Mouse (Mus musculus) liver, adult 2 months (tissue): ENCODE results near the gene Acmsd. TPM values are rescaled to one million over a fixed set of nuclear protein-coding genes. Genes with fewer than 3 reads are reported as not detected.

Experiments used
- DNase-seq: peaks from one replicate; pipeline ENCODE4 v3.0.0-alpha.2; 2011; ENCODE audit warnings: low read depth, low spot score; ENCODE audit errors: extremely low read depth
- H3K27ac ChIP-seq: fragments of 200-500 bp; replicated peaks from 2 replicates; pipeline ENCODE4 v1.5.1; 2012; ENCODE audit warnings: low read depth, mild to moderate bottlenecking, control low read depth, inconsistent platforms, low read length; ENCODE audit not compliant: insufficient read depth
- H3K27me3 ChIP-seq: fragments of 200-500 bp; 2 replicates; pipeline ENCODE4 v1.6.1; 2012; ENCODE audit warnings: mild to moderate bottlenecking, moderate library complexity, low read length, inconsistent platforms; ENCODE audit not compliant: control insufficient read depth, insufficient read depth
- H3K36me3 ChIP-seq: fragments of 200-500 bp; 2 replicates; pipeline ENCODE4 v1.6.1; 2012; ENCODE audit warnings: low read length, inconsistent platforms; ENCODE audit not compliant: control insufficient read depth, insufficient read depth
- H3K4me1 ChIP-seq: fragments of 200-500 bp; 2 replicates; pipeline ENCODE4 v1.6.1; 2011; ENCODE audit warnings: low read length; ENCODE audit not compliant: control insufficient read depth, insufficient read depth
- H3K4me3 ChIP-seq: fragments of 200-500 bp; 2 replicates; pipeline ENCODE4 v1.5.1; 2011; ENCODE audit warnings: low read depth, mild to moderate bottlenecking, control low read depth, low read length, moderate library complexity; ENCODE audit not compliant: insufficient read depth
- H3K79me2 ChIP-seq: fragments of 200-500 bp; 2 replicates; pipeline ENCODE4 v1.6.1; 2012; ENCODE audit warnings: inconsistent platforms, mild to moderate bottlenecking, low read length, moderate library complexity; ENCODE audit not compliant: control insufficient read depth, insufficient read depth
- H3K9ac ChIP-seq: fragments of 200-500 bp; 2 replicates; pipeline ENCODE4 v1.6.1; 2012; ENCODE audit warnings: low read depth, mild to moderate bottlenecking, control low read depth, inconsistent platforms, low read length
- CTCF ChIP-seq: fragments of 200-500 bp; IDR thresholded peaks from 2 replicates; pipeline ENCODE4 v1.5.1; 2011; ENCODE audit warnings: low read depth, low read length, control low read depth
- POLR2A ChIP-seq: fragments of 200-500 bp; IDR thresholded peaks from 2 replicates; pipeline ENCODE4 v1.6.1; 2011; ENCODE audit warnings: low read length, control low read depth; ENCODE audit not compliant: insufficient read depth; ENCODE audit errors: extremely low read depth
- WGBS: fragments of 180-500 bp; shearing (Covaris S2); methylation state at CpG from one replicate; pipeline ENCODE4 v1.1.7; 2018; 5-methylcytosine and 5-hydroxymethylcytosine counted together
- polyA plus RNA-seq: library from polyadenylated mRNA; depleted of rRNA; stranded (reverse); fragments of >200 nt; gene quantifications from 2 replicates; pipeline ENCODE4 v1.2.3, GENCODE M21; 2012
- total RNA-seq: library from RNA; depleted of rRNA; stranded (reverse); fragments of >200 nt; gene quantifications from 2 replicates; pipeline ENCODE4 v1.2.3, GENCODE M21; 2014

Gene Acmsd
- total and polyA plus RNA-seq, 2 experiments = 5.6 to 19.6 TPM

DNA sequence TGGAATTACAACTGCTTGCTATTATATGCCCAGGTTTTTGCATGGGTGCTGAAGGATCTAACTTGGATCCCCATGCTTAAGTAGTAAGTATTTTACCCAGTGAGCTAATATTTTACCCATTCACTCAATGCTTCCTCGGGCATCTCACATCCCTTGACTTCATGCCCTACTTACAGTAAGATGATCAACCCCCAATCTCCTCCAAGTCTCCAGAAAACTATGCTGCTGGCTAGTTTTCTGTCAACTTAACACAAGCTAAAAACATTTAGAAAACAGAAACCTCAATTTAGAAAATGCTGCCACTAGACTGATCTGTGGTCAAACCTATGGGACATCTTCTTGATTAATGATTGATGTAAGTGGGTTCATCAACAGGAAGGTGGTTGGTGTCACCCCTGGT lies 10.9 kb upstream of the Acmsd start:
- Histone ChIP-seq H3K36me3 (peaks cover 52% of the 10 kb centered on the region), H3K9ac (no peak overlapping the region), H3K79me2 (0 out of 2 replicates have a peak, but pooled peaks cover 3% of the 10 kb centered on the region), H3K4me3 (no peak overlapping the region), H3K4me1 (no peaks in the 10 kb centered on the region), H3K27ac (no peak overlapping the region), H3K27me3 (no peaks in the 10 kb centered on the region)
- WGBS = 82% methylated on average over 1 of the region's 1 CpGs
- DNase-seq = no peak
- no peak for TF ChIP-seq CTCF
- TF ChIP-seq POLR2A = no peak

DNA sequence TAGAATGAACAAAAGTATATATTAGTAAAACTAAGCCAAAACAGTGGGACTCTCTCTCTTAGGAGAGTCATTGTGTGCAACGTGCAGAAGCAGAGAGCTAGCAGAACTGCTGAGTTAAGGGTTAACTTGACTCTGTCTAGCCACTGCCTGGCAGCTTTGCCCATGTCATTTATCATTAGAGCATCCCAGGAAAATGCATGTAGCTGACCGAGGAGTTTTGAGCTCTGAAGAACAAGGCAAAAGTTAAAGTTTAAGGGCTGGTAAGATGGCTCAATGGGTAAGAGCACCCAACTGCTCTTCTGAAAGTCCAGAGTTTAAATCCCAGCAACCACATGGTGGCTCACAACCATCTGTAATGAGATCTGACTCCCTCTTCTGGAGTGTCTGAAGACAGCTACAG lies 5.6 kb upstream of the Acmsd start:
- H3K79me2 ChIP-seq = peaks cover 14% of the 10 kb centered on the region; the same call in 1 of the 2 replicates
- DNase-seq = no peak
- no peaks in the 10 kb centered on the region for H3K27me3 ChIP-seq
- peaks cover 6% of the 10 kb centered on the region; the same call in 1 of the 2 replicates for H3K4me1 ChIP-seq
- no peak overlapping the region for H3K27ac ChIP-seq
- TF ChIP-seq CTCF (no peak), POLR2A (no peak)
- no peak overlapping the region for H3K9ac ChIP-seq
- H3K36me3 ChIP-seq = peaks cover 44% of the 10 kb centered on the region
- 38% methylated on average over 2 of the region's 2 CpGs for WGBS
- no peak overlapping the region for H3K4me3 ChIP-seq

DNA sequence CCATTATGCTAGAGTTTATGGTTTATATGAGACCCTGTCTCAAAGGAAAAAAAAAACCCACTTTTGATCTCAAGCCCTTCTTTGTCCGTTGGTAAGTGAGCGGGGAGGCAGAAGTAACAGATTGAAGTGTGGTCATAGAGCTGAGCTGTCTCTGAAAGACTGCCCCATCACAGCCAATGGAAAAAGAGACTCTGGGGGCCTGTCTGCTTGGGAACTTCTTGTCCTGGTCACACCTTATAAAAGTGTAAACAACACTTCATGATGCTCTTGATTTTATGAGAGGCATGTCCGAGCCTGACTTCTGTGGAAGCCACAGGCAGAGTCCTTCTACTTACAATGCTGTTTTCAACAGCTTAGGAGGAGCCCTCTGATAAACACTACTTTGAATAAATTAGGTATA lies 1.9 kb downstream of the Acmsd start:
- Histone ChIP-seq H3K9ac (peak overlapping the region; percentile 74), H3K36me3 (peaks cover 21% of the 10 kb centered on the region), H3K27me3 (no peaks in the 10 kb centered on the region), H3K4me1 (peaks cover 27% of the 10 kb centered on the region; the same call in 1 of the 2 replicates), H3K4me3 (peak overlapping the region; percentile 57), H3K79me2 (peaks cover 9% of the 10 kb centered on the region; the same call in 1 of the 2 replicates), H3K27ac (peak overlapping the region; percentile 95)
- DNase-seq = peak; percentile 63
- TF ChIP-seq POLR2A (no peak), CTCF (no peak)
- WGBS = 19% methylated on average over 3 of the region's 3 CpGs

GRCm38 (mm10) chr1:127732435-127732834 lies 3.2 kb downstream of the Acmsd start:
- WGBS = 24% methylated on average over 3 of the region's 3 CpGs
- DNase-seq = peak; percentile 99
- Histone ChIP-seq H3K36me3 (peaks cover 10% of the 10 kb centered on the region), H3K27me3 (no peaks in the 10 kb centered on the region), H3K9ac (no peak overlapping the region), H3K4me1 (peaks cover 24% of the 10 kb centered on the region; the same call in 1 of the 2 replicates), H3K79me2 (peaks cover 9% of the 10 kb centered on the region; the same call in 1 of the 2 replicates), H3K27ac (peak overlapping the region; percentile 92), H3K4me3 (peak overlapping the region; percentile 57)
- TF ChIP-seq POLR2A (no peak), CTCF (no peak)

DNA sequence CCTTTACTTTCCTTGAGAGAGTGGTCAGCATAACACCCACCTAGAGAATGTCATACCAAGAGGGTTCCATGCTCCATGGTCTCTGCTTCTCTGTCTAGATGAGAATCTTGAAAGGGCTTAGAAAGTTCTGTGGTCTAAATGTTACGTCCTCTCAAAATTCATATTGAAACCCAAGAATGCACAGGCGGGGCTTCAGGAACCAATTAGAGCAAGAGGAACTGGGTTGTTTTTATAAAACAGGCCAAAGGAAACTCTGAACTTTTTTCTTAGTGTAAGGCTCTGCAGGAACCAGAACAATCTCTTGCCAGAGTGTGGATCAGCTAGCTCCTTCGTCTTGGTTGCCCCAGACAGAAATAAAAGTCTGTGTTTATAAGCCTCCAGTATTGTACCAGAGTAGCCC lies 3.6 kb downstream of the Acmsd start:
- peaks cover 24% of the 10 kb centered on the region; the same call in 1 of the 2 replicates for H3K4me1 ChIP-seq
- DNase-seq = no peak
- WGBS = 25% methylated on average over 3 of the region's 3 CpGs
- H3K27ac ChIP-seq = peak overlapping the region; percentile 67
- H3K36me3 ChIP-seq = peaks cover 10% of the 10 kb centered on the region
- H3K27me3 ChIP-seq = no peaks in the 10 kb centered on the region
- TF ChIP-seq POLR2A (no peak), CTCF (no peak)
- H3K9ac ChIP-seq = no peak overlapping the region
- H3K79me2 ChIP-seq = peaks cover 9% of the 10 kb centered on the region; the same call in 1 of the 2 replicates
- no peak overlapping the region for H3K4me3 ChIP-seq

GRCm38 (mm10) chr1:127735356-127735755 lies 6.1 kb downstream of the Acmsd start:
- Histone ChIP-seq H3K36me3 (peaks cover 4% of the 10 kb centered on the region; the same call in 1 of the 2 replicates), H3K27ac (peak overlapping the region; percentile 95), H3K4me3 (no peak overlapping the region), H3K27me3 (no peaks in the 10 kb centered on the region), H3K9ac (peak overlapping the region; percentile 54), H3K79me2 (peaks cover 6% of the 10 kb centered on the region; the same call in 1 of the 2 replicates), H3K4me1 (peaks cover 16% of the 10 kb centered on the region; the same call in 1 of the 2 replicates)
- peak; percentile 92 for DNase-seq
- no peak for TF ChIP-seq POLR2A
- WGBS = 23% methylated on average over 3 of the region's 3 CpGs
